Mouse (Mus musculus) liver, adult 2 months (tissue): Measurements from ENCODE around the gene Zfp64.

Source experiments
- CTCF ChIP-seq: fragments of 200-500 bp; IDR thresholded peaks from 2 replicates; pipeline ENCODE4 v1.5.1; 2011; ENCODE audit warnings: low read depth, low read length, control low read depth
- POLR2A ChIP-seq: fragments of 200-500 bp; IDR thresholded peaks from 2 replicates; pipeline ENCODE4 v1.6.1; 2011; ENCODE audit warnings: low read length, control low read depth; ENCODE audit not compliant: insufficient read depth; ENCODE audit errors: extremely low read depth

DNA sequence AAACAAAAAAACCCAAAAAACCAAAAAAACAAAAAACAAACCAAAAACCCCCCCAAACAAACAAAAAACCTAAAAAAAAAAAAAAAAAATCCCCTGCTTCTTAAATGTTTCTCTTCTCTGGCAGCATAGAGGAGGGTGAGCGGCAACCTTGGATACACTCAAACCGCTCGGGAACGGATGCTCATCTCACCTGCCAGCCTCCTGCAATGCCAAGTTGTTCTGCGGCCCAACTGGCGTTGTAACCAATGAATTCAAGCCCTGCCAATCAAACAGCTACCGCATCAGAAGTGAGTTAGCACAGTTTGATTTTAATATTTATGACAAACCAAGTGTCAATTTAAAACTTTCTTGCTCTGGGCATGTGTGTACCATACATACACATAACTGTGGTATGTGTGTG, 26.6 kb upstream of the Zfp64 start:
- TF ChIP-seq CTCF (no peak), POLR2A (no peak)
